Mouse (Mus musculus) monocyte, adult 5-6 weeks (primary cell): ENCODE measurements around the gene Olfr161. TPM values are rescaled to one million over a fixed set of nuclear protein-coding genes. Genes with fewer than 3 reads are reported as not detected.
"Not testable (repeated sequence)": the region's sequence is repeated elsewhere in the genome, so short reads cannot be mapped to it uniquely, and the experiment has no call there.

ENCODE experiments used
- ATAC-seq: fragments of 153-309, 156-312 bp; replicated peaks from 2 replicates; pipeline ENCODE4 v1.8.0; 2017; ENCODE audit warnings: mild to moderate bottlenecking; ENCODE audit not compliant: low TSS enrichment, insufficient number of reproducible peaks, severe bottlenecking, poor library complexity, low FRiP score
- total RNA-seq: library from RNA; stranded (forward); fragments of 200-1000, 200-491, 200-594 nt; gene quantifications from 3 replicates; pipeline ENCODE4 v1.2.3, GENCODE M21; 2017

The Olfr161 gene
- not detected in 3 replicates for total RNA-seq

DNA sequence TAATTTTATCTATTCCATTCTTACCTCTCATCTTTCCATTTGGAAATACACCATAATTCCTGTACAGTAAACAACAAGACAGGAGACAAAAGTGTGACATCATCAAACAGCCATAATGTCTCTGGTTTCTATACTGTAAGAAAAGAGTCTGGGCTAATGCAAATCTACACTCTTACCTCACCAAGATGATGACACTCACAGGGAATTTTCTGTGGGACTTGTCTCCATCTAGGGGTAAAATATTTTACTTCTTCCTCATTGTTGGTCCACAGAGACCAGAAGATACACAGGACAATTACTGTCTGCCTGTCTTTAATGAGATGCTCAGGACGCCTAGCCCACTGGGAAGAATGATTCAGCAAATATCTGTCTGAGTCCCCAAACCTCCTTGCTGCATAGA, at the start of gene Olfr161:
Gene Olfr161, plus strand, starts transcription at position 352 of the 400 bp plus-strand sequence.
- no peak for ATAC-seq

DNA sequence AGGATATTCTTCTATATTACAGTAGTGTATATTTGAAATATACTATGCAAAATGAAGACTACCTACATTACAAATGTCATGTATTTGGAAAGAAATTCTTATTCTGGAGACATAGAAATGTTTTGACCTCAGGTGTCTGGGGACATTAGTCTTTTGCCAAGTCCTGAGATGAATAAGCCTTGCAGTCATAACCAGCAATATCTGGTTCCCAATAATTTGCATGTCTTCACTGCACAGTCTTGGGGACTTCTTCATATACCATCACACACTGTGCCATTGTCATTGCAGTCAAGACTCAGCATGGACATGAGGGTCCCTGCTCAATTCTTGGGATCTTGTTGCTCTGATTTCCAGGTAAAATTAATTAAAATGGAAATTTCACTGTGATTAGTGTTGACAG, 27.3 kb upstream of the Olfr161 start:
- no peak for ATAC-seq

DNA sequence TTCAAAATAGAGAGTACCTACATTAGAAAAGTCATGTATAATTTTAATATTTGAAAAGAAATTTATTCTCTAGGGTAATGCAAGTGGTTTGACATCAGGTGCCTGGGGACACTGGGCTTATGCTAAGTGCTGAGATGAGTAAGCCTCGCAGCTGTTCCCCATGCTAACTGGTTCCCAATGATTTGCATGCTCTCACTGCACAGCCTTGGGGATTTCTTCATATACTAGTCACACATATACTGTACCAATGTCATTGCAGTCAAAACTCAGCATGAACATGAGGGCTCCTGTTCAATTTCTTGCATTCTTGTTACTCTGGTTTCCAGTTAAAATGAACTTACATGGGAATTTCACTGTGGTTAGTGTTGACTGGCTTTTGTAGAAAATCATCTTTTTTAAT, 13.2 kb upstream of the Olfr161 start:
- ATAC-seq = not testable (repeated sequence)

DNA sequence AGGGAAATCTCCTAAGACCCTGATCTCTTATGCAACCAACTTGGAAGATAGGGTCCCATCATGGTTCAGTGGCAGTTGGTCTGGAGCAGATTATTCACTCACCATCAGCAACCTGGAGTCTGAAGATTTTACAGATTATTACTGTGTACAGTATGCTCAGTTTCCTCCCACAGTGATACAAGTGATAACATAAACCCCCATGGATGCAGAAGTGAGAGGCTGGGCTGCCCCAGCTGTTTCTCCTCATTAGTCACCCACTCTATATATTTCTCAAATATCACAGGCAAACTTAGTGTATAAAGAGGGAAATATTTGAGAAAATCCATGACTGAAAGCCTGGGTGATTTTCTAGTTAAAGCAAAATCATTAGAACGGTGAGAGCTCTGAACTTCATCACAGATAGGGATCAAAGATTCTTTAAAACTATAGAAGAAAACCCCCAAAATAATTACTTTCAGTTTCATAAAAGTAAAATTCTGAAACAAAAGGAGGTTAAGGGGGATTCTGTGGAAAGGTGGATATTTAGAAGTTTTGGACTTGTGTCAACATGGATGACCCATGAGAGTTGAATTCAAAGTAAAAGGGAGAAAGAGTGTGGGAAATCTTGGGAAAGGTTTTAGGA, 12.5 kb upstream of the Olfr161 start:
- not testable (repeated sequence) for ATAC-seq

DNA sequence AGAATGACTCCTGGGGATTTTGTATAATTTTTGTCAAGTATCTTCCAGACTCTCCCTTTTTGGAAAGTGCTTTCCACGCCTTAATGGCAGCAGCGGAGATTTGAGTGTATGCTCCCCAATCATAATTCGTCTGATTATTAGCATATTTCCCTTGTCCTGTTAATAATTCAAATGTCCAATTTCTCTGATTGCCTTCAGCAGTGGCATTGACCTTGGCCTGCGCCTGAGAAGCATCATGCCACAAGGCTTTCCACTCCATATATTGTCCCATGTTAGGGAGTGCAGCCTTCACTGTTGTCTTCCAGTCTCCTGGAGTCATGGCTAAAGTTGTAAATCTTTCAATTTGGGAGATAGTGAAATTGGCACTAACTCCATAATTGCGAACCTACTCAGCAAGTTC, 40.5 kb downstream of the Olfr161 start:
- not testable (repeated sequence) for ATAC-seq

DNA sequence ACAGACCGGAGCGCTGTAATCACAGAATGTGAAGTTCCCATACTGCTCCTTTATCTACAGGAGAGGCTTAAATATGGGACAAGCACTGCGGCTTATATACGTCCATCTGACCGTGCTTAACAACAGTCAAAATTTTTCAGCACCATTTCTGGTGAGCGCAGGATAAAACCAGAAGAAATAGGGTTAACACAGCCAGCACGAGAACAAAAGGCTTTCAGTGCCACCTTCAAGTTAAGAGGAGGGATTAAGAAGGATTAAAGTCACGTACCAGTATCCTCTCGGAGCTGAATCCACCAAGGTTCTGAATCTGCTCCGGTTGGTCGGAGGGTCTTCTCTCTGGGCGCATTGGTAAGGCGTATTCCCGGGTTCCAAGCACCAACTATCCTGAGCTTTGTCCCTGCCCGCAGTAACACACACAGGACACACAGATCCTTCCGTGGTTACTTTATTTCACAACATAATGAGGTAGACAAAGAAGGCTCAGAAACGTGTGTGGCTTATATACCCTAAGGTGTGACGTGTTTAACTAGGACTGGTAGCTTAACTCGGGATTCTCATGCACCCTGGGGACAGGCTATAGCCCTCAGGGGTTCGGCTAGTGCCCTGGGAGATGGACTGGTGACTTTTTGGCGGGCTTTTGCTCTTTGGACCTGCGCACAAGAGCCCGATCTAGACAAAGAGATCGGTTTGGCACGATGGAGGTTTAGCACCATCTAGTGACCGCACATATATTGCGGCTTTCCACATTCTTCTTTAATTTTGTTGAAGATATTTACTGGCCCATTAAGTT, 41.9 kb downstream of the Olfr161 start:
- ATAC-seq = not testable (repeated sequence)

Other genes starting within 250 kb of the Olfr161 start
- gene Mefv, start 127.1 kb downstream of the Olfr161 start, total RNA-seq = 20.5 to 25.6 TPM (median 25.2 TPM) in 3 replicates
- gene Zfp263, start 153.1 kb downstream of the Olfr161 start, total RNA-seq = 47.6 to 60.4 TPM (median 59.3 TPM) in 3 replicates
- gene Olfr15, start 239.8 kb downstream of the Olfr161 start, total RNA-seq = not detected in 3 replicates